In the genomic region with DNA sequence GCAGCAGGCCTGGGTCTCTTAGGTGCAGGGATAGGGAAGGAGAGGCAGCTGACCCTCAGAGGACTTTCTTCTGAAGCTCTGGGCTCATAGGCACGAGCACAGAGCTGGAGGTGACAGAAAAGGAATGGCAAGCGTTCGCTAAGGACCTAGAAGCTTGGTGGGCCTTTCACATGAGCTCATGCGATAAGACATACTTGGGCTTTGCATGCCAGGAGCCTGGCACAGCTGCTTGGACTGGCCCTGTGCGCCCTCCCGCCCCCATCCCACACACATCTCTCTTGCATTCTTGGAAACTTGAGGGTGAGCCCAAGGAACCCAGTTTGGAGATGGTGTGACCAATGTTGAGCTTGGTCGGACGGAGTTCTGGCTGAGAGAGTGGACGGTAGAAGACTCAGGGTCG, we compare ENCODE assay signal across 31 mouse cellular contexts. TPM values are rescaled to one million over a fixed set of nuclear protein-coding genes. Genes with fewer than 3 reads are reported as not detected.
"Had no signal": no experiment of that assay in that cellular context is flagged by ENCODE, and none has a peak within 500 bp of the region (broad histone marks: within the 10 kb centered on the region; RNA-seq: fewer than 3 reads in every experiment).

No protein-coding gene starts in this region.

- H3K27ac ChIP-seq: embryonic facial prominence, embryonic 10.5 days; embryonic facial prominence, embryonic 12.5 days; embryonic facial prominence, embryonic 13.5 days; embryonic facial prominence, embryonic 15.5 days; forebrain, embryonic 10.5 days; forebrain, embryonic 12.5 days; forebrain, embryonic 13.5 days; forebrain, embryonic 15.5 days; gastrocnemius, adult 2 months; heart, adult 2 months had no signal

- H3K4me1 ChIP-seq: embryonic facial prominence, embryonic 10.5 days; forebrain, embryonic 12.5 days had no signal

- H3K4me3 ChIP-seq: embryonic facial prominence, embryonic 10.5 days; embryonic facial prominence, embryonic 12.5 days; embryonic facial prominence, embryonic 13.5 days; embryonic facial prominence, embryonic 15.5 days; erythroblast, embryonic 14.5 days; forebrain, embryonic 10.5 days; forebrain, embryonic 12.5 days; forebrain, embryonic 13.5 days; forebrain, embryonic 15.5 days; gastrocnemius, adult 2 months; heart, adult 2 months had no signal

- H3K36me3 ChIP-seq: embryonic facial prominence, embryonic 10.5 days; embryonic facial prominence, embryonic 12.5 days; embryonic facial prominence, embryonic 13.5 days; embryonic facial prominence, embryonic 15.5 days; forebrain, embryonic 10.5 days; forebrain, embryonic 12.5 days; forebrain, embryonic 15.5 days had no signal

- H3K9me3 ChIP-seq: embryonic facial prominence, embryonic 10.5 days; embryonic facial prominence, embryonic 12.5 days; embryonic facial prominence, embryonic 13.5 days; embryonic facial prominence, embryonic 15.5 days; forebrain, embryonic 10.5 days; forebrain, embryonic 12.5 days; forebrain, embryonic 13.5 days; forebrain, embryonic 15.5 days had no signal

- DNase-seq: cerebellum, adult 2 months; cerebellum, adult 8-10 months; cerebellum, adult 9-10 months; cerebellum, adult 9-11 months; cerebellum, postnatal 10 days; cerebellum, postnatal 14 days; cerebellum, postnatal 25 days; cerebellum, postnatal 36 days; embryo, embryonic 11 days; forebrain, postnatal 0 days; gastrocnemius, adult 2 months; gastrocnemius, postnatal 10 days; gastrocnemius, postnatal 14 days; gastrocnemius, postnatal 25 days; gastrocnemius, postnatal 36 days; heart, adult 18-20 months; heart, adult 2 months had no signal

- H3K4me2 ChIP-seq: embryonic facial prominence, embryonic 12.5 days; embryonic facial prominence, embryonic 13.5 days; embryonic facial prominence, embryonic 15.5 days; forebrain, embryonic 12.5 days; forebrain, embryonic 13.5 days; forebrain, embryonic 15.5 days had no signal

- ATAC-seq: forebrain, embryonic 13.5 days; forebrain, embryonic 14.5 days; forebrain, embryonic 15.5 days; forebrain, embryonic 16.5 days; forebrain, postnatal 0 days had no signal

- H3K27me3 ChIP-seq: embryonic facial prominence, embryonic 15.5 days; forebrain, embryonic 12.5 days; forebrain, embryonic 13.5 days; forebrain, embryonic 15.5 days had no signal

- H3K9ac ChIP-seq: embryonic facial prominence, embryonic 12.5 days; embryonic facial prominence, embryonic 13.5 days; embryonic facial prominence, embryonic 15.5 days; forebrain, embryonic 12.5 days; forebrain, embryonic 13.5 days; forebrain, embryonic 15.5 days; forebrain, postnatal 0 days had no signal

RNA-seq across cellular contexts. Expression of a gene that starts 8.3 kb away (rescaled TPM):
- total RNA-seq: common myeloid progenitor, adult 5-6 weeks; granulocyte monocyte progenitor cell, adult 5-6 weeks; heart, adult 18-20 months; heart, adult 2 months had no signal
- polyA plus RNA-seq: erythroblast, embryonic 14.5 days; gonadal fat pad, adult 2 months had no signal
